Mouse (Mus musculus) bone marrow, adult 2 months (tissue): ENCODE measurements around the gene Ypel3. TPM values are rescaled to one million over a fixed set of nuclear protein-coding genes. Genes with fewer than 3 reads are reported as not detected.
A peak's percentile ranks its signal among the peaks of the same experiment; 100 is the strongest.

ENCODE experiments used
- H3K27ac ChIP-seq: fragments of 200-500 bp; 2 replicates; pipeline ENCODE4 v1.5.1; 2012; ENCODE audit warnings: low read depth, mild to moderate bottlenecking, control low read depth, inconsistent platforms, low read length; ENCODE audit not compliant: control insufficient read depth, poor library complexity, insufficient read depth
- H3K4me1 ChIP-seq: fragments of 200-500 bp; 2 replicates; pipeline ENCODE4 v1.6.1; 2011; ENCODE audit warnings: low read length; ENCODE audit not compliant: control insufficient read depth, insufficient read depth
- H3K4me3 ChIP-seq: fragments of 200-500 bp; replicated peaks from 2 replicates; pipeline ENCODE3; 2011; ENCODE audit warnings: mild to moderate bottlenecking, low read depth, low read length, control low read depth; ENCODE audit not compliant: control insufficient read depth
- CTCF ChIP-seq: fragments of 200-500 bp; IDR thresholded peaks from 2 replicates; pipeline ENCODE4 v1.5.1; 2011; ENCODE audit warnings: low read length, control low read depth; ENCODE audit not compliant: control insufficient read depth, insufficient read depth
- POLR2A ChIP-seq: fragments of 200-500 bp; IDR thresholded peaks from 2 replicates; pipeline ENCODE4 v1.6.1; 2011; ENCODE audit warnings: low read depth, mild to moderate bottlenecking, control low read depth, low read length, borderline replicate concordance; ENCODE audit not compliant: control insufficient read depth
- WGBS: fragments of 180-500 bp; shearing (Covaris S2); methylation state at CpG from one replicate; pipeline ENCODE4 v1.1.7; 2018; 5-methylcytosine and 5-hydroxymethylcytosine counted together
- polyA plus RNA-seq: library from polyadenylated mRNA; stranded (reverse); fragments of >200 nt; gene quantifications from 2 replicates; pipeline ENCODE4 v1.2.4, GENCODE M21; 2011; ENCODE audit warnings: low replicate concordance; ENCODE audit not compliant: missing spikeins, insufficient read depth, insufficient read length

Gene Ypel3
- polyA plus RNA-seq, 1 experiment = 411 TPM

- WGBS = 5% methylated on average over 38 of the region's 38 CpGs
- Histone ChIP-seq H3K4me3 (peak overlapping the region; percentile 86), H3K27ac (peak overlapping the region; percentile 95), H3K4me1 (peaks cover 2% of the 10 kb centered on the region; the same call in 1 of the 2 replicates)
- 0 out of 2 replicates have a peak, but pooled peaks have one; percentile 33 for TF ChIP-seq CTCF
- peak; percentile 76 for TF ChIP-seq POLR2A
Measured at GRCm38 (mm10) chr7:126799468-126800268, 22.9 kb downstream of the Ypel3 start.

GRCm38 (mm10) chr7:126800269-126801056 is 23.7 kb downstream of the Ypel3 start:
- H3K4me3 ChIP-seq = no peak overlapping the region
- 69% methylated on average over 5 of the region's 5 CpGs for WGBS
- peak overlapping the region; percentile 95 for H3K27ac ChIP-seq
- TF ChIP-seq CTCF (no peak), POLR2A (no peak)
- H3K4me1 ChIP-seq = peaks cover 2% of the 10 kb centered on the region; the same call in 1 of the 2 replicates

GRCm38 (mm10) chr7:126801057-126801422 is 24.3 kb downstream of the Ypel3 start:
- Histone ChIP-seq H3K27ac (no peak overlapping the region), H3K4me3 (no peak overlapping the region), H3K4me1 (peaks cover 2% of the 10 kb centered on the region; the same call in 1 of the 2 replicates)
- no peak for TF ChIP-seq CTCF
- TF ChIP-seq POLR2A = no peak
- 91% methylated on average over 16 of the region's 16 CpGs for WGBS

GRCm38 (mm10) chr7:126802134-126802889 is 25.6 kb downstream of the Ypel3 start:
- H3K27ac ChIP-seq = no peak overlapping the region
- 83% methylated on average over 11 of the region's 11 CpGs for WGBS
- peaks cover 2% of the 10 kb centered on the region; the same call in 1 of the 2 replicates for H3K4me1 ChIP-seq

GRCm38 (mm10) chr7:126803181-126803580 is 26.4 kb downstream of the Ypel3 start:
- Histone ChIP-seq H3K4me1 (peaks cover 4% of the 10 kb centered on the region), H3K27ac (no peak overlapping the region), H3K4me3 (no peak overlapping the region)
- WGBS = 59% methylated on average over 6 of the region's 6 CpGs
- TF ChIP-seq POLR2A (no peak), CTCF (no peak)

More at GRCm38 (mm10) chr7:126802134-126802889, 25.6 kb downstream of the Ypel3 start:
- H3K4me3 ChIP-seq = no peak overlapping the region
- TF ChIP-seq POLR2A (no peak), CTCF (no peak)

GRCm38 (mm10) chr7:126803751-126804150 is 27.0 kb downstream of the Ypel3 start:
- H3K27ac ChIP-seq = no peak overlapping the region
- H3K4me1 ChIP-seq = peaks cover 4% of the 10 kb centered on the region; the same call in 1 of the 2 replicates
- H3K4me3 ChIP-seq = no peak overlapping the region
- TF ChIP-seq CTCF = no peak
- no peak for TF ChIP-seq POLR2A

- H3K4me1 ChIP-seq = peaks cover 4% of the 10 kb centered on the region
- no peak overlapping the region for H3K27ac ChIP-seq
- H3K4me3 ChIP-seq = no peak overlapping the region
- 70% methylated on average over 6 of the region's 6 CpGs for WGBS
- no peak for TF ChIP-seq POLR2A
- no peak for TF ChIP-seq CTCF
Measured at GRCm38 (mm10) chr7:126806956-126807355, 30.2 kb downstream of the Ypel3 start.
